Mouse (Mus musculus): Measurements from ENCODE around the gene Inhba.

Inhba gene

DNA sequence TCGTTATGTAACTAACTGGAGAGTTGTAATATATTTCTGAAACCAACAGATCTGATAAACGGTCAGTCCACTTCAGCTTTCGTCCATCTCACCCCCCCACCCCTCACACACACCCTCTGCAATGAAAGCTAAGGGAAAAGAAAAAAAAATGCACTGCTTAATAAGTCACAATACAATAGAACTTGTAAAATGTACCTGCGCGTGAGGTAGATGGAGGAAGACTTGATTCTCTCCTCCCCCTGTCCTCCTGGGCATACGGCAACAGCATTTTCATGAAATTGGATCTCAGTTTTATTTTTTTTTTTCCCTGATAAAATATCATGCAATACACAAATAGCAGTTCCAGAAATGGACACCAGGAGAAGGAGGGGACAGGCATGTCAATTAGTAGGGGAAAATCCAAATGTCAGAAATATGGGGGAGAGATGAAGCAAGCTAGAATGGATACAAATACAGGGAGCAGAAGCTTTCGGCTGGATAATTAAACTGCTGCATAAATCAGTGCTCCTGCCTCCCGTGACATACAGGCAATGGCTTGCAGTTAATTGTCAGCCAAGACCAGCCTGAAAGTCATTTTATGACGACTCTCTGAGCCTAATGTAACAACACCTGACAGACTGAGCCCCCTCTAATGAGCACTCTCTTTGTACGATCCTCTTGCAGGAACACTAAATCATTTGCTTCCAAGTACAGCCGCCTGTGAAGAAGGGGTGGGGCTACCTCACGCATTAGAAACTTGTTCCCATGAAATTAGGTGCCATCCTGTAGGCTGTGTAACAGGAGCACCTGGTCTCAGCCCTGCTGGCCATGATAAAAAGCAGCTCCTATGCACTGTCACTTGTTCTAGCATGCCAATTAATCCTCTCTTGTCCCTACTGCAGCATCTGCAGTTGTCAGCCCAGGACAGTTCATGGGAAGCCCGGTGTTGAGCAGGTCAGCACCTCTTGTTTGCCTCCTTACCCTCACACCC, 11.7 kb downstream of the Inhba start:
- DNase-seq = peak; percentile 18

GRCm38 (mm10) chr13:16030557-16031057, 19.0 kb downstream of the Inhba start:
- no peak for DNase-seq

GRCm38 (mm10) chr13:16032425-16032824, 20.8 kb downstream of the Inhba start:
- no peak for DNase-seq

DNA sequence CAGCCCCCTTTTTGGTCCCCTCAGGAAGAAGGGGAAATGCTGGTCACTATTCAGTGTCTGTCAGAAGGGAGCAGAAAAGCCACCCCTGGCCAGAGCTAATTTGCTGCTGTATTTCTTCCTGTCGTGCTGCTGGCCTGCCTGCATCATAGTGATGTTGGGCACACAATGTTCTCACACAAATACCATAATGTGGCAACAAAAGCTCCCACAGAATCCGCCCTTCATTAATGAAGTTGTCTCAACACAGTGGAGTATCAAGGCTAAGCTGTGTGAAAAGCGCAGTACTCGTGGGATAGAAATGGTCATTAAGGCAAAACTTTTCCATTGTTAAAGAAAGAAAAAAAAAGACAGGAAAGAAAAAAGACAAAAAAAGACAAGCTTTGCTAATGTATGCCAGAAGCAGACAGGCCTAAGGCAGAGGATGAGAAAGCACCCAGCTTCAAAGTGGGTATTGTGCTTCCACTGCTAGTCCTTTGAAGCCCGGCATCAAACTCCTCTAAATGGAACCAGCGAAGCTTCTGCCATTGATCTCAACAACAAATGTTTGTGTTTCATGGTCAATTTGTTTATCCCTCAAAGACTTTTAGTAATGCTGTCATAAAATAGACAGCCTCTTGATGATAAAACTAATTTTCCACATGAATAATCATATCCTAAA, 21.4 kb downstream of the Inhba start:
- DNase-seq = no peak

GRCm38 (mm10) chr13:16069079-16069478, 57.4 kb downstream of the Inhba start:
- DNase-seq = no peak

DNA sequence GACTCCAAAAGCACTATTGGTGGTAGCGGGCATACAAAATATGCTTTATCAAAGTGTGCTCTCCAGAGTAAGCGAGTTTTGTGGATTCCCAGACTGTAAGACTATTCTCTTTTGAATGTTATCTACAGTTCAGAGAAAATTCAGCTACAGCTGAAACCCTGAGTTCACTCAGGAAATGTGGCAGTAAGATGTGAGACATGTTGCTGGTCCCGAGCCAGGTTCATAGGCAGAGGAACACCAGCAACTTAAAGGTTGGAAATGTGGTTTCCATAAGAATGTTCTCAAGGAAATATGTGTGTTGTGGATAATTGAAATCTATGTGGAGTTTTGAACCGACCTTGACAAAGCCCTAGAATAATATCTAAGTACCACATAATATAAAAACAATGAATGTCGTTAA, 65.6 kb downstream of the Inhba start:
- DNase-seq = no peak

GRCm38 (mm10) chr13:16078216-16078731, 66.6 kb downstream of the Inhba start:
- DNase-seq = no peak

DNA sequence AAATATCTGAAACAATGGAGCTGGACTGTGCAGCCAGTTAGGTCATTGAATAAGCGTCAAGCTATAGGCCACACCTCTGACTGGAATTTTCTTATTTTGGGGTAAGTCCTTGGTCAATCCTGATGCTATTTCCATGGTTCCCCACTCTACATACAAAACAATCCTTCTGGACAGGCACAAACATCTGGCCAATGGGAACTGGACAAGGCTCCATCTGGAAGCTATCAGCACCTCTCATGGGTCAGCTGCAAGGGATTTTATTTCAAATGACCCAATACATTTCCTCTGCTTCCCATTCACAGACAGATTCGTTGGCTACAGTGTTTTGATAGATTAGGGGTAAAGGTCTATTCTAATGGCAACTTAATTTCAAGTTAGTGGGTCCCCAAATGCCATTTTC, 68.6 kb downstream of the Inhba start:
- DNase-seq = no peak
